Mouse (Mus musculus): ENCODE results near the gene Tuba3b. TPM values are rescaled to one million over a fixed set of nuclear protein-coding genes. Genes with fewer than 3 reads are reported as not detected.

The Tuba3b gene
- polyA plus RNA-seq, 1 experiment from 2014 or later = 0.26 TPM

DNA sequence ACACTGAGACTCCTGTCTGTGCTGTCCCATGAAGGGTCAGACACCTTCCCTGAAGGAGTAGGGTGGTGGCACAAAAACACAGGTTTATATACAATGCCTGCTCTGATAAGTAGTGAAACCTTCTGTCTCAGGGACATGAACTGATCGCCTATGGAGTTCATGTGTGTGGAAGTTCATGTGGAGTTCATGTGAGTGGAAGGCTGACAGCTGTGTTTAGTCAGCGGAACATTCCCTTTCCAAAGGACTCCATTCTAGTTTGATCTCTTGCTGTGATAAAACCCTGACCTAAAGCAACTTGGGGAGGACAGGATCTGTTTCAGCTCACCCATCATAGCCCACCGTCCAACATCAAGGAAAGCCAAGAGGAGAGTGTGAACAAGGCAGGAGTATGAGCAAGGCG lies 21.1 kb downstream of the Tuba3b start:
- no peaks in the 10 kb centered on the region for H3K36me3 ChIP-seq (ENCODE audit: control insufficient read depth, insufficient read depth, low read length)
- no peak overlapping the region for H3K4me3 ChIP-seq (ENCODE audit: control insufficient read depth in 1 of 2, insufficient read depth in 1 of 2, low read depth in 1 of 2, low read length in 2 of 2)
- H3K4me1 ChIP-seq (ENCODE audit: control insufficient read depth in 2 of 2, insufficient read depth in 2 of 2, low read length in 2 of 2) = peaks cover 3 to 4% of the 10 kb centered on the region in 2 experiments; a peak in 1 of 4 replicates
- no peak for ATAC-seq (ENCODE audit: insufficient number of reproducible peaks, insufficient read depth, low FRiP score, low read depth)
- H3K9me3 ChIP-seq (ENCODE audit: control insufficient read depth, low read length) = 0 out of 2 replicates have a peak, but pooled peaks cover 3% of the 10 kb centered on the region
- no peaks in the 10 kb centered on the region for H3K27me3 ChIP-seq (ENCODE audit: control insufficient read depth, insufficient read depth, low read length)
- no peak overlapping the region for H3K9ac ChIP-seq (ENCODE audit: low read length)
- no peak overlapping the region for H3K4me2 ChIP-seq (ENCODE audit: low read length)
- H3K27ac ChIP-seq (replicated peaks in 1 of 2; ENCODE audit: control insufficient read depth in 1 of 2, insufficient read depth in 1 of 2, low read depth in 2 of 2, low read length in 2 of 2) = no peak overlapping the region
- WGBS = 74% methylated on average over 4 of the region's 4 CpGs

DNA sequence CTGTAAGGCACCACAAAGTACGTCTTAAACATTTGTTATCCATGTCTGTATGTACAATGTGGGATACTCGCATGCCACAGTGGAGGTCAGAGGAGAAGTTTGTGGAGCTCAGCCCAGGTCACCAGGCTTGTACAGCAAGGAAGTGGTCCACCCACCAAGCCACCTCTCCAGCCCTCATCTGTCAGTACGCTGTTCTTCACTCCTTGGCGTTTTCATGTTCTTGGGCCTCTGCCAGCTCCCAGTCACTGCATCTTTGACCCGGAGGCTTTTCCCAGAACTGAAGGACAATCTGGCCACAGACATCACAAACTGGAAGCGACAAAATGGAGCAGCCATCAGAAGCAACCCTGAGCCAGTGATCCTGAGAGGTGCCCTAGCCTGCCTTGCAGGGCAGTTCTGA lies 22.7 kb downstream of the Tuba3b start:
- ATAC-seq (ENCODE audit: insufficient number of reproducible peaks, insufficient read depth, low FRiP score, low read depth) = no peak
- H3K4me1 ChIP-seq (ENCODE audit: control insufficient read depth in 2 of 2, insufficient read depth in 2 of 2, low read length in 2 of 2) = peaks cover 3 to 4% of the 10 kb centered on the region in 2 experiments; a peak in 1 of 4 replicates
- H3K4me3 ChIP-seq (ENCODE audit: control insufficient read depth in 1 of 2, insufficient read depth in 1 of 2, low read depth in 1 of 2, low read length in 2 of 2) = no peak overlapping the region
- no peak overlapping the region for H3K9ac ChIP-seq (ENCODE audit: low read length)
- no peak overlapping the region for H3K4me2 ChIP-seq (ENCODE audit: low read length)
- H3K27me3 ChIP-seq (ENCODE audit: control insufficient read depth, insufficient read depth, low read length) = no peaks in the 10 kb centered on the region
- H3K36me3 ChIP-seq (ENCODE audit: control insufficient read depth, insufficient read depth, low read length) = no peaks in the 10 kb centered on the region
- H3K9me3 ChIP-seq (ENCODE audit: control insufficient read depth, low read length) = 0 out of 2 replicates have a peak, but pooled peaks cover 3% of the 10 kb centered on the region
- no peak overlapping the region for H3K27ac ChIP-seq (replicated peaks in 1 of 2; ENCODE audit: control insufficient read depth in 1 of 2, insufficient read depth in 1 of 2, low read depth in 2 of 2, low read length in 2 of 2)
- 38% methylated on average over 6 of the region's 6 CpGs for WGBS

DNA sequence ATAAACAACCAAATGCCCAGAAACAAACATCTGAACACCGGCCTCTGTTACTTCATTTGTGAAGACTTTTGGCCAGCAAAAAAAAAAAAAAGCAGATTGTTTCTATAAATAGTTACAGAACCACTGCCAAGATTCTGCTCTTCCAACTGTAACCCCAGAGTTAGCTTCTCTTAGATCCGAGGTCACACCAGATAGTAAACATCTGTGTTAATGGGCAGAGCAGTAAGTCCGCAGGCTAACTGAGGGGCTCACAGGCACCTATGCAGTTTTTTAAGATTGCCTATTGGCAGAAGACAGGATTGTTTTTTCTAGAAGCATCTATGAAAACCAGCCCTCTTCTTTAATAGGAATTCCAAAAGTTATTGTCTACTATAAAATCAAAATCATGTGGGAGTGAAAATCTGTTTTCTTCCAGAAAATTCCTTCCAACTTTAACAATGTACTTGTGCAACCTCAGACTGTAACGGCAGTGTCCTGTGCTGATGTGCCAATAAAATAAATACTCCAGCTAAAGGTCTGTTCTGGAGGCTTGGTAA lies 25.5 kb downstream of the Tuba3b start:
- Histone ChIP-seq H3K4me2 (ENCODE audit: low read length) (no peak overlapping the region), H3K4me1 (ENCODE audit: control insufficient read depth in 2 of 2, insufficient read depth in 2 of 2, low read length in 2 of 2) (peaks cover 3 to 4% of the 10 kb centered on the region in 2 experiments; a peak in 1 of 4 replicates), H3K27ac (replicated peaks in 1 of 2; ENCODE audit: control insufficient read depth in 1 of 2, insufficient read depth in 1 of 2, low read depth in 2 of 2, low read length in 2 of 2) (no peak overlapping the region), H3K9ac (ENCODE audit: low read length) (no peak overlapping the region), H3K27me3 (ENCODE audit: control insufficient read depth, insufficient read depth, low read length) (no peaks in the 10 kb centered on the region), H3K9me3 (ENCODE audit: control insufficient read depth, low read length) (0 out of 2 replicates have a peak, but pooled peaks cover 3% of the 10 kb centered on the region), H3K36me3 (ENCODE audit: control insufficient read depth, insufficient read depth, low read length) (no peaks in the 10 kb centered on the region), H3K4me3 (ENCODE audit: control insufficient read depth in 1 of 2, insufficient read depth in 1 of 2, low read depth in 1 of 2, low read length in 2 of 2) (no peak overlapping the region)
- 63% methylated on average over 4 of the region's 4 CpGs for WGBS
- ATAC-seq (ENCODE audit: insufficient number of reproducible peaks, insufficient read depth, low FRiP score, low read depth) = no peak

DNA sequence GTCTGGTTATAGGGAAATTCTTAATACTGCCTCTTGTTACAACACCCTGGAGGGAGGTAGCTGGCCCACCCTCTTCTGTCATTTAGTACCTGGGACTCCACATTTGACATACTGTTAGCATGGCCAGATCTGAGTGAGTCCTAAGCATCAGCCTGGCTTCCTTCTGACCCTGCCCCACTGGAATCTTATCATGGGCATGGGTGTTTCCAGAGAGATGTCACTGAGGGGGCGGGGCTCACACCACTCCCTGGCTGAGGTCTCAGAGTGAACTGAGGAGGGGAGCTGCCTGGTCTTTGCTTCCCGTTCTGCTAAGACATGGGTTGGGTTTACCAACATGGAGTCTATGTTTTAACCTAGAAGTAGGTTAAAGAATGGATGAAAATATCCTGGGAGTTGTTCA lies 36.4 kb downstream of the Tuba3b start:
- ATAC-seq (ENCODE audit: insufficient number of reproducible peaks, insufficient read depth, low FRiP score, low read depth) = no peak

DNA sequence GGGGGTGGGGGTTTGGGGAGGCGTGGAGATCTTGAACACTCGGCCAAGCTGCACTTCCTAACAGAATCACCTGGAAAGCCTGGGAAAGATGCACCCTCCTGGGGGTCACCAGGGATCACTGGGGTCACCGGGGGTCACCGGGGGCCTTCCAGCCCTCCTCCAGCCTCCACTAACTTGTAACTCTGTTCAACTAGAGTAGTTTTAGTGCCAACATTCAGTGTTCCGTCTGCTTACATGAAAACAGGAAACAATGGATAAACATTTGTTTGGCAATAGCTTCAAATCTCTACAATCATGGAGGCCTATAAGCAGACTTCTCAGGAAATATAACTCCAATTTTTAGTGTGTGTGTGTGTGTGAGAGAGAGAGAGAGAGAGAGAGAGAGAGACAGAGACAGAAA lies 37.4 kb downstream of the Tuba3b start:
- no peak overlapping the region for H3K4me2 ChIP-seq (ENCODE audit: low read length)
- H3K36me3 ChIP-seq (ENCODE audit: control insufficient read depth, insufficient read depth, low read length) = no peaks in the 10 kb centered on the region
- no peak overlapping the region for H3K9ac ChIP-seq (ENCODE audit: low read length)
- peaks cover 10% of the 10 kb centered on the region; the same call in 1 of the 2 replicates for H3K9me3 ChIP-seq (ENCODE audit: control insufficient read depth, low read length)
- 76% methylated on average over 5 of the region's 5 CpGs for WGBS
- no peak for ATAC-seq (ENCODE audit: insufficient number of reproducible peaks, insufficient read depth, low FRiP score, low read depth)
- H3K27me3 ChIP-seq (ENCODE audit: control insufficient read depth, insufficient read depth, low read length) = no peaks in the 10 kb centered on the region
- H3K4me3 ChIP-seq (ENCODE audit: control insufficient read depth in 1 of 2, insufficient read depth in 1 of 2, low read depth in 1 of 2, low read length in 2 of 2) = no peak overlapping the region
- H3K4me1 ChIP-seq (ENCODE audit: control insufficient read depth in 2 of 2, insufficient read depth in 2 of 2, low read length in 2 of 2) = no peaks in the 10 kb centered on the region
- no peak overlapping the region for H3K27ac ChIP-seq (replicated peaks in 1 of 2; ENCODE audit: control insufficient read depth in 1 of 2, insufficient read depth in 1 of 2, low read depth in 2 of 2, low read length in 2 of 2)

More for the DNA sequence above, 36.4 kb downstream of the Tuba3b start:
- no peaks in the 10 kb centered on the region for H3K27me3 ChIP-seq (ENCODE audit: control insufficient read depth, insufficient read depth, low read length)
- no peak overlapping the region for H3K9ac ChIP-seq (ENCODE audit: low read length)
- H3K4me2 ChIP-seq (ENCODE audit: low read length) = no peak overlapping the region
- WGBS = 27% methylated on average over 2 of the region's 2 CpGs
- H3K36me3 ChIP-seq (ENCODE audit: control insufficient read depth, insufficient read depth, low read length) = no peaks in the 10 kb centered on the region
- no peak overlapping the region for H3K27ac ChIP-seq (replicated peaks in 1 of 2; ENCODE audit: control insufficient read depth in 1 of 2, insufficient read depth in 1 of 2, low read depth in 2 of 2, low read length in 2 of 2)
- no peak overlapping the region for H3K4me3 ChIP-seq (ENCODE audit: control insufficient read depth in 1 of 2, insufficient read depth in 1 of 2, low read depth in 1 of 2, low read length in 2 of 2)
- no peaks in the 10 kb centered on the region for H3K4me1 ChIP-seq (ENCODE audit: control insufficient read depth in 2 of 2, insufficient read depth in 2 of 2, low read length in 2 of 2)
- H3K9me3 ChIP-seq (ENCODE audit: control insufficient read depth, low read length) = peaks cover 10% of the 10 kb centered on the region; the same call in 1 of the 2 replicates

DNA sequence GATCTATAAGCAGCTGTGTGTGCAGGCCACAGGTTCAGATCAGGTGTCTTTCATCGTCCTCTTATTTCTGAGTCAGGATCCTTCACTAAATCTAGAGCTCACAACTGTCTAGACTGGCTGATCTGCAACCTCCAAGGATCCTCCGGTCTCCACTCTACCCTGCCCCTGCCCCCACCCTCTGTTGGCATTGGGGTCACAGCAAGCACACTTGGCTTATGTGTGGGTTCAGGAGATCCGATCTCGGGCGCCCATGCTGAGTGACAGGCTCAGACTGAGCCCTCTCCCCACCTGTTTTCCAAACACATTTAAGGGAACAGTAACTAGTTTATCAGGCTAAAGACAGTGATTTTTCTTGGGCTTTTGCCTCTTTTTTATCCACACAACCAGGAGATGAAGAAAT lies 38.1 kb downstream of the Tuba3b start:
- 81% methylated on average over 5 of the region's 5 CpGs for WGBS
- no peaks in the 10 kb centered on the region for H3K27me3 ChIP-seq (ENCODE audit: control insufficient read depth, insufficient read depth, low read length)
- ATAC-seq (ENCODE audit: insufficient number of reproducible peaks, insufficient read depth, low FRiP score, low read depth) = no peak
- no peak overlapping the region for H3K4me2 ChIP-seq (ENCODE audit: low read length)
- no peaks in the 10 kb centered on the region for H3K4me1 ChIP-seq (ENCODE audit: control insufficient read depth in 2 of 2, insufficient read depth in 2 of 2, low read length in 2 of 2)
- no peak overlapping the region for H3K27ac ChIP-seq (replicated peaks in 1 of 2; ENCODE audit: control insufficient read depth in 1 of 2, insufficient read depth in 1 of 2, low read depth in 2 of 2, low read length in 2 of 2)
- H3K9me3 ChIP-seq (ENCODE audit: control insufficient read depth, low read length) = peaks cover 10% of the 10 kb centered on the region; the same call in 1 of the 2 replicates
- no peaks in the 10 kb centered on the region for H3K36me3 ChIP-seq (ENCODE audit: control insufficient read depth, insufficient read depth, low read length)
- no peak overlapping the region for H3K9ac ChIP-seq (ENCODE audit: low read length)
- H3K4me3 ChIP-seq (ENCODE audit: control insufficient read depth in 1 of 2, insufficient read depth in 1 of 2, low read depth in 1 of 2, low read length in 2 of 2) = no peak overlapping the region

DNA sequence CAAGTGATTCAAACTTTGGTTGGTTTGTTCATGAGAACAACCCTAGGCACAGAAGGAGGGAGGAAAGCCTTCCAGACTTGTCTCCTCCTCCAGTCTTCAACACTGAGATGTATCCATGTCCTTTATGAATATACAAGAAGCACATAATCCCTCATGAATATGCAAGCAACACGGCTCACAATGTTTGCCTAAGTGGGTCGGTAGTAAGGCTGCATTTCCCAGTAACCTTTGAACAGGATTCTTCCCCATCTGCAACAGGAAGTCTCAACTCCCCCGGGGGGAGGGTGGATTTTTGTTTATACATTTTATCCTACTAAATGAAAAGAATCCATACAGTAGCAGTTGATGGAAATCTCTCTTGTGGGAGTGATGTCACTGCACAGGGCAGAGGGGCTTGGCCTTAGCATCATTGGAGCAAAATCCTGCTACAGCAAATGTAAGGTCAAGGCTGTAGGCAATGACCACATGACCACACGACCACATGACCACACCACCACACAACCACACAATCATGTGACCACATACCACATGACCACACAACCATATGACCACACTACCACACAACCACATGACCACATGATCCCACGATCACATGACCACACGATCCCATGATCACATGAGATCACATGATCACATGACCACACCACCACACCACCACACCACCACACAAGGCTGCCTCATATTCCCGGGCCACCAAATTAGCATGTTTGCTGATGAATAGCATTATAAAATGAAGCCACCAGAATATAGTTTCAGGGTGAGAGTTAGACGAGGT lies 38.7 kb downstream of the Tuba3b start:
- ATAC-seq (ENCODE audit: insufficient number of reproducible peaks, insufficient read depth, low FRiP score, low read depth) = no peak
- H3K27ac ChIP-seq (replicated peaks in 1 of 2; ENCODE audit: control insufficient read depth in 1 of 2, insufficient read depth in 1 of 2, low read depth in 2 of 2, low read length in 2 of 2) = no peak overlapping the region
- 79% methylated on average over 8 of the region's 8 CpGs for WGBS

More for the DNA sequence above, 38.7 kb downstream of the Tuba3b start:
- Histone ChIP-seq H3K36me3 (ENCODE audit: control insufficient read depth, insufficient read depth, low read length) (no peaks in the 10 kb centered on the region), H3K27me3 (ENCODE audit: control insufficient read depth, insufficient read depth, low read length) (no peaks in the 10 kb centered on the region), H3K4me2 (ENCODE audit: low read length) (no peak overlapping the region), H3K9ac (ENCODE audit: low read length) (no peak overlapping the region), H3K4me3 (ENCODE audit: control insufficient read depth in 1 of 2, insufficient read depth in 1 of 2, low read depth in 1 of 2, low read length in 2 of 2) (no peak overlapping the region), H3K9me3 (ENCODE audit: control insufficient read depth, low read length) (peaks cover 10% of the 10 kb centered on the region; the same call in 1 of the 2 replicates), H3K4me1 (ENCODE audit: control insufficient read depth in 2 of 2, insufficient read depth in 2 of 2, low read length in 2 of 2) (no peaks in the 10 kb centered on the region)
